Mouse (Mus musculus) telencephalon, adult 2 months (tissue): Measurements from ENCODE around the gene Zfyve27.
A peak's percentile ranks its signal among the peaks of the same experiment; 100 is the strongest.

Source experiments
- DNase-seq: peaks from one replicate; pipeline ENCODE4 v3.0.0-alpha.2; 2011; ENCODE audit warnings: low read depth, low spot score

Gene Zfyve27

DNA sequence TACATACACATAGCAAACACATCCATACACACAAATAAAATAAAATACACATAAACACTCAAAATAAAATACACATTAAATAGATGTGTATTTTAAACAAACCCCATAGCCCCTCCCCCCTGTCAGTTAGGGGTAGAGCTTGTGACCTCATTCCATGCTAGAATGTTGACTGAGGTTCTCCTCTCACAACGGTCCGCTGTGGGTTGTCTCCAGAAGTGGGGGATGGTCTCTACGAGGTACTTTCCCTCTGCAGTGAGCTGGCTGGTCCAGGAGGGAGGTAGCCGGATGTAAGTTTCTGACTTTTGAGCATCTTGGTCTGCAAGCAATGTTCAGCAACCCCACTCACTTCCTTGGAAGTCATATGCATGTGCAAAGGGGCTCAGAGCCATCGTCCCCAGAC is at the start of gene Zfyve27:
Gene Zfyve27, plus strand, starts transcription at position 188 of the 400 bp plus-strand sequence.
- DNase-seq: no peak

DNA sequence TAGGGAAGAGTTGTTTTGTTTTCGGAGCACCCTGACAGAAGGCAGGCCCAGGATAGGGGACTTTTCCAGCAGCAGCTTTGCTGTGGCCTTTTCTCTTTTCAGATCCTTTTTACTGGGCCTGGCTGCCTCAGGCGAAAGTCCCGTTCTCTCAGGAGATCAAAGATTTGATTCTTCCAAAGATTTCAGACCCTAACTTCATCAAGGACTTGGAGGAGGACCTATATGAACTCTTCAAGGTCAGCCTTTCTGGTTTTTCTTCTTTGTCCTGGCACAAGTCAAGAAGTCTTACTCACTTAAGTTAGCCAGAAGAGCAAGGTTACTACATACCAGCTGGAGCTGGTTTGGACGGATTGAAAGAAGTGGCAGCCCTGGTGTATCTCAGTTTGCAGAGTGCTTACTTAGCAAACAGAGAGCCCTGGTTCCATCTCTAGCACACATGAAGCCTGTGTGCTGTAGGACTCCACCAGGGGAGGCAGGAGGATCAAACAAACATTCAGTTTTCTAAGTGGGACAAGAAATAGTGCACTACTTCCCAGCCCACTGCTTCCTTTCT is 47.9 kb upstream of the Zfyve27 start:
- no peak for DNase-seq

DNA sequence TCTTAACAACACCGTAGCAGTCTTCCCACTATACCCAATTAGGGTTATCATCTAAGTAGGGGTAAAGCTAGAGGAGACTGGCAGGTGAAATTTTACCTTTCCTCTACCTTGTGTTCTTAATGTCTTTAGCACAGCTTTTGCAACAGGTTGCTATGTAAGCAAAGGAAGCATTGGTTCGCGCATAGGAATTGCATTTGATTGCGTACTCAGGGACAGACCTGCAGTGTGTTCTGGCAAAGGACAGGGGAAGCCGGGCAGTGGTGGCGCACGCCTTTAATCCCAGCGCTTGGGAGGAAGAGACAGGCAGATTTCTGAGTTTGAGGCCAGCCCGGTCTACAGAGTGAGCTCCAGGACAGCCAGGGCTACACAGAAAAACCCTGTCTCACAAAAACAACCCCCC is 45.6 kb upstream of the Zfyve27 start:
- DNase-seq: no peak

DNA sequence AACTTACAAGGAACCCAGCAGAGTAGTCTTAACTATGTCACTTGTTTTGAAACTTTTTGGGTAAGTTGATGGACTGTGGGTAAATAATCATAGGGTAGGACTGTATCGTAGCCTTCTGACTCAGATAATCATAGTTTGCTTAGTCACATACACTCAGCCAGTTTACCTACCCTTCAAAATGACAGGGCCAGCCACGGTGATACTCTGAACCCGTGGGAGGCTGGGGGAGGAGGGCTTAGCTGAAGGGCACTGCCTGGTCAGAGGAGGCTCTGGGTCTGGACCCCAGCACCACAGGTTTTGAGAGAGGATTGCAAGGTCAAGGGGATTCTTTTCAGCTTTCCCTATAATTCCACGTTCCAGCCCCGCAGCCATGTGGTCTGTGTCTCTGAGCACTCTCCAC is 45.2 kb upstream of the Zfyve27 start:
- no peak for DNase-seq

DNA sequence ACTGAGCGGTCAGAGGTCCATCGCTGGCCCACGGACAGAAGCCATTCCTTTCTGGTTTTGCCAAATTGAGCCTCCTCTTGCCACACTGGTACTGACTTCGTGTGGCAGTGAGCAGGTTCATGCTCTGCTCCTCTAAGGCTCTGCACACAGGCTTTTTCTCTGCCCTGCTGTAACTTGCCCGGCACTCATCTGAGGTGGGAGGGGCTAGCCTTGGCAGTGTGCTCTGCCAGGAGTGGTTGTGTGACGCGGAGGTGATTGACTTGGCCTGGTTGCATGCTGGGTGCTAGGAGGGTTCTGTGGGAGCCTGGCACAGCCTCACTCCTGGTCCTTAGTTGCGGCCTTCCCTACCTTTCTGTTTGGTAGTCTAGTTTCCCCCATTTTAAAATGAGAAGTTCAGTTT is 43.3 kb upstream of the Zfyve27 start:
- DNase-seq: no peak

DNA sequence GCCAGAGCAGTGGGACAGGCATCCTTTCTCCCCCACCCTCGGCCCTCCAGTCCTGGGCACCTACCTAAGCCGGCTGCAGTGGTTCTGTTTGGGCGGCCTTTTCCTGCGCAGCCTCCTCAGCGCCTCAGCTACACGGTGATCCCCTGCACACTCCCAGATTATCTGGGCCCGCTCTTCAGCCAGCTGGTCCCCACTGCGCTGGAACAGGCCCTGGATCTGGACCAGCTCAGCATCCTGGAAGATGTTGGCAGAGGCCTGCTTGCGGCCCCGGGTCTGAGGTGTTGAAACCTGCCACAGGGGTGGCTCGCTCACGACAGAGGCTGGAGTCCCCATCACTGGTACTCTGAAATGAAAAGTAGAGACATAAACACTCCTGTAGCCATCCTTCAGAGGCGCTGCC is 39.1 kb upstream of the Zfyve27 start:
- DNase-seq: no peak

DNA sequence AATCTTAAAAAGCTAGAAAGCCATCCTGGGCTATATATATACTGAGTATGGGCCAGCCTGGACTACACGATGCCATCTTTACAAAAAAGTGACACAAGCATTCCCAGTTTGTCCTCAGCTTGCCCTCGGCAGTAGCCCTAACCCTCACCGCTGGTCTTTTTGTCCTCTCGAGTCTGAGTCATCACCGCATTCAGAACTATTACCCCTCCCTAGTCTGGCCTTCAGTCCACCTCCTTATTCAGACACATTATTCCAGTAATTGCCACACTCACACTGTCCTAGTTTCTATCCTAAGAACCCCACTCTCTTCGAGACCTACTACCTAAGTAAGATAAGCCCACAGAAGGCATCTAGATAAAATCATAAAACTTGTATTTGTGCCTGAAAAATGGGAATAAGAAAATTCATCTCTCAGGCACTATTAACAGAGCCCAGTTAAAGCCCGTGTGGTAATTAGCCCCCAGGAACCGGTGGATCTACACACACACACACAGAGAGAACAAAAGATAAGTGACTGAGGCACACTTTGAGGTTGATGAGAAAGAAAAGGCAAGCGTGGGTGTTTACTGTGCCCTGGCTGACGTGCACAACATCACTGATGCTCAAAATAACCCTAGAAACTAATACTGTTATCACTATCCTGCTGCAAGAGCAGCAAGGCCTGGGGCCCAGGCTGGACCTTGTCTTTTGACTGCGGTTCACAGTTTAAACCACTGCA is 38.1 kb upstream of the Zfyve27 start:
- DNase-seq: no peak

DNA sequence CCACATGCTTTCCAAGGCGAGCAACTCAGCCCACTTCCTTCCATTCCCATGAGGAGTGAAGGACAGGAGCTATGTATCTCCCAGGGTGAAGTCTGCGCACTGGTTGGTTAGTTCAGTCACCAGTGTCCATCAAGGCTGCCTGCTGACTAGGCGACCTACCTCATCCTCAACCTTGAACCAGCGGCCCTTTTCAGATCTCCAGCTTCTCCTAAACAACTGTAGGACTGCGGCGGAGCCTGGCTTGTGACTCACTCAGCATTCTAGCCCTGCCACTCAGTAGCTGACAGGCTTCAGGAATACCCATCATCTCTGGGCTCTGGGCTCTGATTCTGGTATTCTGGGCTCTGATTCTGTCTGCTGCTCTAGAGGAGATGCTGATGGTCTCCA is 37.5 kb upstream of the Zfyve27 start:
- no peak for DNase-seq

DNA sequence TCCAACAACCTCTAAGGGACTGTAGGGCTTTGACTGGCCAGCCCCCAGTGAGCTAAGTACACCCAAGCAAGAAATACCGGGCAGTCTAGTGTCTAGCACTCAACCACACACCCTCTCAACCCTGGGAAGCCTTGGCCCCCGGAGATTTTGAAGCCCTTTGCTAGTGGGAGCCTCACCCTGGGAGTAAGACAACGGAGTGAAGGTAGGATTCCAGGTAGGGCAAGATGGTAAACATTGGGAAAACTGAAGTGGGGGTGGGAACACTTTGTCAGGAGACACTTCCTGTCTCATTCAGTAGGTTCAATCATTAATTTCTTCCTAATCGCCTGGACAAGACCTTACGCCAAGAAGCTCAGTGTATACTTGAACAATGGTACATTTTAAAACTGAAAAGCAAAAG is 36.7 kb upstream of the Zfyve27 start:
- no peak for DNase-seq

DNA sequence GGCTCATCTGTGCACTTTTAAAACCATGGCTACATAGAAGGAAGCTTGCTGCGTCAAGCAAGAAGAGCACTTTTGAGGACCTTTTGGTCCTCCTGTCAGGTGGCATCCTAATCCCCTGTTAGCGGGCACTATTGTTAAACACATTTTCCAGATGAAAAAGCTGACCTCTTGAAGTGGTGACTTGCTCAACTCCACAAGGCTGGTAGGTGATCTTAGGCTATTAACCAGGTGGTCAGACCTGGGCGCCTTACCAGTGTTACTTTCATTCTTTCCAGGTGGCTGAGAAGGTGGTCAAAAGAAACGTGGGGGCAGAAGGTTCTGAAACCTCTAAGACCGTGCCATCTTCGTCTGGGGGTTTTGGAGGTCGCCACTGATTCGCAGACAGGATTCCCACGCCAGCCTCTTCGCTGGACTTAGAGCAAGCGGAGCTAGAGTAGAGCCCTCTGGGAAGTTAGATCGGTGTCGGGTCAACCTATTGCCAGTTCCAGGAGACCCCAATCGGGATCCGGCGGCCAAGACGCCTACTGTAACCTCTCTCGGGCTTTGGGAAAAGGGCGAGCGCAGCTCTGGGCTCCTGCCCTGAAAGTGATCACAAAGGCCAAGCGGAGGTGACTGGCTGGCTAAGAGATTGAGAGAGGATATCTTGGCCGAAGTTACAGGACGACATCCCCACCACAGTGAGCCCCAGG is 35.6 kb upstream of the Zfyve27 start:
- DNase-seq: no peak

DNA sequence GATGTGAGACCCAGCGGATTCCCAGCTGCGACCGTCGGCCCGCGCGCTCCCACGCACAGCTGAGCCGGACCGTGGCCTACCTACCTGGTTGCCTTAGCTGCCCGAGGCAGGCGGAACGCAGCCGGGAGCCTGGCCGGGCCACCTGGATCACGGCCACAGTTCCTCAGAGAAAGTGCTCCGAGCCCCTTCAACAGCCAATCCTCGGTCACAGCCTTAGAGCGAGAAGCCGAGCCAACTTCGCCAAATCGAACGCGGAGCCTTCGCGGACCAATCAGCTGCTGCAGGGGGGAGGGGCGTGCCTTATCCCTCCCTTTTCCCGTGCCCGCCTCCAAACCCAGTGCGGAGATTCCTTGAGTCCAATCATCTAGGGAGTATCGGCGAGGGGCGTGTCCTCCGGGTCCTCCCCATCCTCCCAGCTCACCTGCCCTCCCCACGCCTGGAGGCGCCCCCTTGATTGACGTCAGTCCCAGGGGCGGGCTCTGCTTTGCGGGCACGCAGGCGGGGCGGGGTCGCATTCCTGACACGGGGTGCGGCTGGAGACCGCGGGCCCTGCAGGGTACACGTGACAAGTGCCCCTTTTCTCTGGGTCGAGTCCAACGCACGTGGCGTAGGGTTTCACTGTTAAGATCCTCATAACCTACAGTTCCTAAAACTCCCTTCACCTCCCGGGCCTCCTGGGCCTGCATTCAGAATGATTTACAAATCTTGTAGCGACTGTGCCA is 34.8 kb upstream of the Zfyve27 start, which contains the start of gene Avpi1:
Gene Avpi1, minus strand, starts transcription at position 273 of the 722 bp plus-strand sequence.
- peak; percentile 98 for DNase-seq

DNA sequence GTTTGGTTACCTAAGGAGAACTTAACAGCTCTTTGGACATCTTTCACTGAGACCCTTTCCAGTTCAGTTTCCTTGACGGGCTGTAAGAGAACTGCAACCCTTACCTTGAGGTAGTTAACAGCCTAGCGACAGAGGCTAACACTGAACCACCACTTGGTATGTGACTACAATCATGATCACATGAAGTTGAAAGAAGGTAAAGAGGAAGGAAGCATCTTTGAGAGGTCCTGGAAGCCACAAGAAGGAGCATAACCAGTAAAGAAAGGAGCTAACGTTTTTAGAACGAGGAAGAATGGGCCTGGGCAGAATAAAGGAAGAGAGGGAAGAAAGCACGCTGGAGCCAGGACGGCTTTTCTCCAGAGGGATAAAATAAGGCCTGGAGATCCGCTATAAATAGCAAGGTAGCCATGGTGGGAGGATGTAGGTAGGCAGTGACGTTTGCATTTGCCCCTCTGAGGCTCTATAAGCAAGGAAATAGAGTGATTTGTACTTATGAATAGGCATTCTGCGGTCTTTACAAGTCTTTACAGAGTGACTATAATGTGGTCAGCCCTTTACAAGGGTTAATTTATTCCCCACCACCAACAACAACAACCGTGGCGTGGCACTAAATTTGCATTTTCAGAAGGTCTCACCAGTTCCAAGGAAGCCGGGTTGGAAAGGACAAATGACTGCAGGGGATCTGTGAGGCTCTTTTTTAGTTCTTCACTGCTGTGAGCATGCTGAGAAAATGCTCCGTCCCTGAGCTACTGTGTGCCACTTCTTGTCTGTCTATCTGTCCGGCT is 34.0 kb upstream of the Zfyve27 start:
- peak; percentile 55 for DNase-seq

DNA sequence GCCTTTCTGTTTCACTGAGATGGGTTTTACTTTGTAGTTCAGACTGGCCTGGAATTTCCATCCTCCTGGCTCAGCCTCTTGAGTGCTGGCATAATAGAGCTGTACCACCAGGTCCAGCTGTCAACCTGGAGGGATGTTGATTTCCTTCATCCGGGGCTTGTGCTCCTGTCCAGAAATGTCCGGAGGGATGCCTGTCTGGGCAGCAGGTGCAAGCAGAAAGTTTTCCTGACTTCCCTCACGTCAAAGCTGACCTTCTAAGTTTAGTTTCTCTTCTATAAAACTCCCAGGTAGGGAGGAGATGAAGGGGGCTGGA is 33.5 kb upstream of the Zfyve27 start:
- no peak for DNase-seq

DNA sequence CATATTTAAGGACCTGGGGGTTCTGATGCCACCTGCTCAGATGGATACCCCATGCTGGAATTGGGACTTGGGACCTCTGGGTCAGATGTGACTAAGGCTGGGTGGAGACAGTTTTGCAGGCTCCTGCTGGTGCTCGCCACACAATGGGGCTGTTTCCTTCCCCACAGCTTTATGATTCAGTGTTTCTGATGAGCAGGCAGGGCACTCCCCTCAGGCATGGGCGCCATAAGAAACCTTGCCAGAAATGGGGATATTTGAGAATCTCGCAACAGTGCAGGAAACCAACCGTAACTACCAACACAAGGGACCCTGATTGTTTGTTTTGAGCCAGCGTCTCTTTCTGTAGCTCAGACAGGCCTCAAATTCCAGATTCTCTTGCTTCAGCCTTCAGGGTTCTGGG is 32.6 kb upstream of the Zfyve27 start:
- no peak for DNase-seq

DNA sequence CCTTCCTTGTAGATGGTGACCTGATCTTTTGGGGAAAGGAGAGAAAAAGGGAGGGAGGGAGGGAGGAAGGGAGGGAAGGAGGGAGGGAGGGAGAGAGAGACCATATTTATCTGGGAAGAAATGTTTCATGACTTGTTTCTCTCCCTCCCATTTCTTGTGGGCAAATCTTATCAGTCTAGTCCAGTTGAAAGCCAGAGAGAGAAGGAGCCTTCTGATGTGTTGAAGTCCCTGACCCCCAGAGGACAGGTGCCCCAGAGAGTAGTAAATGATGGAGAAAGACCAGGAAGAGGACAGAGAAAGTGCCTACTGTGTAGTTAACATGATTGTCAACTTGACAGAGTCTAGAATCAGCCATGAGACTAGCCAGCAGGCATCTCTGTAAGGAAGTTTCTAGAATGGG is 28.7 kb upstream of the Zfyve27 start:
- DNase-seq: no peak

DNA sequence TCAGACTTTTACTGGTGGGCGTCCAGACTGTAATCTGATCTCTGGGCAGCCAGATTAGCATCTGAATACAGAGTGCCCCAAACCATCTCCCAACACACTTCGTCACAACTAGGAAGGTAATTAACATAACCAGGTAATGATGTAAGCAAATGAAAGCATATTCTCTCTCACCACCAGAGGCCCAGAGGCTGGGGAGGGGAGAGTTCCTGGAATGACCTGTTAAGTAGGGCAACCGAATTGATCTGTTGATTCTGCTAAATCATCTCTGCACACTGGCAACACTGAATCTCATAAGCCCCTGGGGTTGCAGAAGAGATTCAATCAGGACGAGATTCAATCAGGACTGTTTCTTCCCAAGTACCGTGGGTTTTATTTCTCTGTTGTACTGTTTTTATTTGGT is 27.6 kb upstream of the Zfyve27 start:
- DNase-seq: no peak

DNA sequence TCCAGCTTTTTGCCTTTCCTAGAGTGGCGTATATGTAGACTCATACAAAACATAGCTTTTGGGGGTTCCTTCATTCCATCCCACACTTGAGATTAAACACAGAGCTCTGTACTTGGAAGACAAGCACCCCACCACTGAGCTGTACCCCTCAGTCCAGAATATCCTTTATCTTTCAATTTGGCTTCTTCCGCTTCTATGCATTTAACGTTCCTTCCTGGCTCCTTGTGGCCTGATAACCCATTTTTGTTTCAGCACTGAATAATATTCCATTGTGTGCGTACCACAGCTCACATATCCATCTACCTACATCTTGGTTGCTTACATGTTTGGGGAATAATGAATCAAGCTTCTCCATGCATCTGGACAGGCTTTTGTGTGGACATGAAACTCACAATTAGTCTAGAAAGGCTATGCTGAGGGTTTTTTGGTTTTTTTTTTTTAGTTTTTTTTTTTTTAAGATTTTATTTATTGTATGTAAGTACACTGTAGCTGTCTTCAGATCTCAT is 26.5 kb upstream of the Zfyve27 start:
- DNase-seq: no peak

DNA sequence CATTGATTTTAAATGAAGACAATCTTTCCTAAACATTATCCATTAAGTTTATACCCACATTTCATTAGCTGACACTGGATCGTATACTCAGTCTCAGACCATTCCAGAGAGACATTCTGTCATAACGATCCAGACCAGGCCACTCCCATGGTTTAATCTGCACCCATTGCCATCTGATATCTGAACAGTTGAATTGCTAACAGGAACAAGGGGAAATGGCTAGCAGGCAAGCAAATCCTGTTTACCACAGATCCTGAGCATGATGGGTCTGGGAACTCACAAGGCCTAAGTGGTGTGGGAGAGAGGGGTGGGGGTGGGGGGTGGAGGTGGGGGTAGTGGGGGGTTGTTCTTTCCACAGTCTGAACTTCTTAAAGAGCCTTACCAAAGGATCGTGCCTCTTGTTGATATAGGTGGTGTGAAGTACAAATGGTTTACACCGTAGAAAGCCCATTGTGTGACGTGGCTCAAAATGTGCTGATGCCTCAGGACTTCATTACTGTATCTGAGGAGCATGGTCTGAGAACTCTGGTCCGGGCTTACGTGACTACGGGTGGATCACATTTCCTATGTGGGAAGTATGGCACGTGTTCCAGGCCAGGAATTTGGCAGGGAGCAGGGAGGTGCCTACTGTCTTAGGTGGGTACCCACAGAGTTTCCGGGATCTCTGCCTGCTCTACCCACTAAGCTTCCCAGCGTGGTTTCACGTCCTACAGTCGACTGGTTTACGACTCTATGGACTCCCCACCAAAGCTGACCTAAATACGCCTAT is 25.1 kb upstream of the Zfyve27 start:
- no peak for DNase-seq

DNA sequence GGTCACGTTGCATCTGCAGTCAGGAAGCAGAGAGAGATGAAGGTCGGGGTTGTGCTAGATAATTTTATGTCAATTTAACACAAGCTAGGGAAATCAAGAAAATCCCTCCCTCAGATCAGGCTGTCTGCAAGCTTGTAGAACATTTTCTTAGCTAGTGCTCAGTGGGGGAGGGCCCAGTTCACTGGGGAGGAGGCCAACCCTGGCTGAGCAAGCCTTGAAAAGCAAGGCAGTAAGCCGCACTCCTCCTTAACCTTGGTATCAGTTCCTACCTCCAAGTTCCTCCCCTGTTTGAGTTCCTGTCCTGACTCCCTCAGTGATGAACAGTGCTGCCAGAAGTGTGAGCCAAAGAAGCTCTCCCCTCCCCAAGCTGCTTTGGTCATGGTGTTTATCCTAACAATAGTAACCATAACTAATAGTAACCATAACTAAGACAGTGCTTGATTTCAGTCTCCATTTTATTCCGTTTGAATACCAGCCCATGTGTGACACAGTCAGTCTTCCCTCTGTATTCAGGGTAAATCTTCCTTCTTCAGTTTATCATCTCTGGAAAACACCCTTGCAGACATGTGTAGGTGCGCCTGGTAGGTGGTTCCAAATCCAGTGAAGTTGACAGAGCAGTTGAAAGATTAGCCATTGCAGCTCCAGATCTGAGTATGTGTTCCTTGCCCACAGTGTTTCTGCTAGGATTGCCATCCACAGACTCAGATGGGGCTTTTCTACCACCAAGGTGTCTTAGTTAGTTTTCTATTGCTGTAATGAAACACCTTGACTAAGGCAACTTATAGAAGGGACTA is 23.8 kb upstream of the Zfyve27 start:
- no peak for DNase-seq

DNA sequence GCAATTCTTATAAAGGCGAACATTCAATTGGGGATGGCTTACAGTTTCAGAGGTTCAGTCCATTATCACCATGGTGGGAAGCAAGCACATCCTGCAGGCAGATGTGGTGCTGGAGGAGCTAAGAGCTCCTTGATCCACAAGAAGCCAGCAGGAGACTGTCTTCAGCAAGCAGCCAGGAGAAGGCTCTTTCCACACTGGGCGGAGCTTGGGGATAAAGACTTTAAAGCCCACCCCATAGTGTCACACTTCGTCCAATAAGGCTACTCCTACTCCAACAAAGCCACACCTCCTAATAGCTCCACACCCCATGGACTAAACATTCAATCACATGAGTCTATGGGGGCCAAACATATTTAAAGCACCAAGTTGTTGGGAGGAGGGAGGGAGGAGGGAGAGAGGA is 21.8 kb upstream of the Zfyve27 start:
- no peak for DNase-seq
